Mouse (Mus musculus): ENCODE measurements around the gene Scaper.

GRCm38 (mm10) chr9:55511521-55511993 is 426.4 kb downstream of the Scaper start:
- TF ChIP-seq POLR2A (IDR thresholded peaks at IDR 0.05; ENCODE audit: extremely low read depth, insufficient read depth, low read length): no peak
- no peak for TF ChIP-seq CTCF (IDR thresholded peaks at IDR 0.05; ENCODE audit: extremely low read depth, insufficient read depth, low read length)
